Mouse (Mus musculus): ENCODE data around the gene Irak4.

The Irak4 gene

DNA sequence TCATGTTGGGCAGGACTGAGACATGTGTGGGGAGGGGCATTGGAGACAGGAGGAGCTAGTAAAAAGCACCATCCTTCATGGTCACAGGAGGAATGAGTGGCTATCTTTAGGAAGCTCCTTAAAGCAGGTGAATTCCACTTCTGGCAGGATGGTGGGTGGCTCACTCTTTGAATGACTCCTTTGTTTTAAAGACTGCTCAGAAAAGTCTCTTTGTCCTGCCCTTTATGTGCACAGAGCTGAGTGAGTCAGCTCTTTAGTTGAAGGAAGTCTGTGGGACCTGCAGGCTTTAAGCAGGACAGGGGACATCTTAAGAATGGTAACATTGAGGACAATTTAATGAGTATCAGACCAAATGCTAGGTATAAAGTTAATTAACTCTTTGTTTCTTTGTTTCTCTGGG is 77.5 kb downstream of the Irak4 start:
- peak; percentile 29 for DNase-seq (ENCODE audit: low read depth, low spot score)

DNA sequence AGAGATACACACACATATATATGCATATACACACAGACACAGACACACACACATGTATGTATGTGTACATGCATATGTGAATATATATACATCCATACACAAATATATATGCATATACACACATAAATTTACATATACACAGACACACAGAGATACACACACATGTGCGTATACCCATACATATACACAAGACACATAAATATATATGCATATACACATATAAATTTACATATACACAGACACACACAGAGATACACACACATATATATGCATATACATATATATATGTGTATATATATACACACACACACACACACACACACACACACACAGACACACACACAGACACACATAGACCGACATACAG is 85.0 kb downstream of the Irak4 start:
- DNase-seq (ENCODE audit: low read depth, low spot score) = no peak

DNA sequence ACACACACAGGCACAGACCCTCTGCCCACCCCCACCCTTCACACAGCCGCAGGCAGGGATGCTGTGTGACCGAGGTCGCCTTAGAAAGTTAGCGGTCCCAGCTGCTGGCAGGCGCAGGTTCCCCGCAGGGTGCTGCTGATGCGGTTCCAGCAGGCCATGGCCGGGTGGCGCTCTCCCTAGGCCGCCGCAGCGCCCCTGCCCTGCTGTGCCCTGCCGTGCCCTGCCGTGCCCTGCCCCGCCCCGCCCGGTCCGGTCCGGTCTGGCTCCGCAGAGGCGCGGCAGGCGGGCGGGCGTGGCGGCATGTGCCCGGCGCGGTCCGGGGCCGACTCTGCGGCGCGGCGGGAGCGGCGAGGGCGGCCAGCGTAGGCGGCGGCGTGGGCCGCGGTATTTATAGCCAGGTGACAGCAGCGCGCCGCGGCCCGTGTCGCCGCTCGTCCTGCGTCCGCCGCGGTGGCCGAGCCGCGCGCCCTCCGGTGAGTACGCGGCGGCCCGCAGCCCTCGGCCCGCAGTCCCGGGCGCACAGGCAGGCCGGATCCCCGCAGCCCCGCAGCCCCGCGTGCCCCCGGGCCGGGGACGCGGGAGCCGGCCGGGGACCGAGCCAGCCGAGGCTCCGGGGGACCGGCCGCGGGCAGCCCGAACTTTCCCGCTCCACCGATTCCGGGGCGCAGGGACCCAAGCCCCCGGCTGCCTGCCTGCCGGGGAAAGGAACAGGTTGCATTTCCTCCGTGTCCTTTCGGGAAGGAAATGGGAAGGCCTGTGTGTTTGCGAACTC is 85.6 kb downstream of the Irak4 start, which contains the start of gene Tmem117:
Gene Tmem117 (plus strand): TSS at position 403 of the 772 bp plus-strand sequence.
- no peak for DNase-seq (ENCODE audit: low read depth, low spot score)

DNA sequence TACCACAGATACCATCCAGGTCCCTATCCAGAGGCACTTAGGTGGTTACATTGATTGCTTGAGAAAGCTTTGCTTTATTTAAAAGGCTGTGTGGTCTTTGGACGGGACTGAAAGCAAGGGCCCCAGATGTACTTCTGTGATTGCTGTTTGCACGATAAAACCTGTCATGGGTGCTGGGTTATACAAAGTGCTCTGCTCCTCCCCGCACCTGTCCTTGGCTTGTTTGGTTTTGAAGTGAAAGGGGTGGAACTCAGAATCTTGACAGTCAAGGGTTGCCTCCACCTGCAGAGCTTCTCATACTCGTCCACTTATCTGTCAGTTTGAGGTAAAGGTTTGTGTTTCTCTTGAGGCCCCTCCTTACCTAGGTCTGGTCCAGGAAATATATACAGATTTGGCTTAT is 87.1 kb downstream of the Irak4 start:
- no peak for DNase-seq (ENCODE audit: low read depth, low spot score)
